8 mouse cellular contexts compared by ENCODE assay signal in the genomic region with DNA sequence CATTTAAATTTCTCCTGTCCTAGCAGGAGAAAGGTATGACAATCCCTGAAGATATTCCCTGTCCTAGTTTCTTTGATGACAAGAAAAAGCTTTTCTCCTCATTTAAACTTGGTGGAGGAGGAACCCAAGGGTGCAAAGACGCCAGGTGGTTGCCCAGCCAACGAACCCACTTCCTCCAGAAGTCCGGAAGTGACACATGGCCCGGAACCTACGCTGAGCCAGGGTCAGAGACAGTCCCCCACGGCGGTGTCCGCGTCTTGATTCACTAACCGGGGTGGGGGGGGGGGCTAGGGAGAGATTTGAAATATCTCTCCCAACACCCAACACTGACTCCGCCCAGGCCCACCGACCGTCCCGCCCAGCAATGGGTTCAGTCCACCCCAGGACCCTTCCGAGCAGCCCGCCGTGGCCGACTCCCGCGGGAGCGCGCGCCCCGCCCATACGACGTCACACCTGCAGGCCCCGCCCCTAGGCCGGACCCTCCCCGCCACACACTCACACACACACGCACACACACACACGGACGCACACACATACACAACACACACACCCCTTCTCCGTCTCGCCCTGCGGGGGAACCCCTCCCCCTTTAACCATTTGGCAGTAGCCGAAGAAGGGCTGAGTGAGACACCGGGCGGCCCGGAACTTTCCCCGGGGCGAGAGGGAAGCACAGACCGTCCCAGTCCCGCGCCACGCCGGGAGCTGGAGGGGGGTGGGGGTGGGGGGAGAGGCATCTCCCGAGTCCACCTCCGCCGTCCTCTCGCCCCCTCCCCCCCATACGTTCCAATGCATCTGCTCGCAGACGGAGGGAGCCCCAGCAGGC. TPM values are rescaled to one million over a fixed set of nuclear protein-coding genes. Genes with fewer than 3 reads are reported as not detected.
DNase-seq lines count a peak whose midpoint lies in the region; ATAC-seq lines count a peak whose summit lies in the region.

No protein-coding gene starts in this region.

- DNase-seq in T-cell, adult 2 months (ENCODE audit: low spot score), result peak; percentile 86
- DNase-seq in cerebellum, postnatal 25 days, result peak; percentile 92 to 94
- peak; percentile 78 to 80 for DNase-seq in frontal cortex, postnatal 25 days (ENCODE audit: low spot score in 2 of 2)
- peak; percentile 82 for DNase-seq in hindbrain, embryonic 14.5 days (ENCODE audit: low spot score)
- DNase-seq in layer of hippocampus, postnatal 36 days, result peak; percentile 85 to 87
- DNase-seq in lung, postnatal 25 days (ENCODE audit: low spot score), result peak; percentile 87
- DNase-seq in retina, adult 2 months (ENCODE audit: low read depth, low spot score), result peak; percentile 63
- DNase-seq in thymus, postnatal 36 days, result peak; percentile 89 to 93

- H3K4me1 ChIP-seq in hindbrain, embryonic 14.5 days (replicated peaks; ENCODE audit: control insufficient read depth, insufficient read depth, low read length), result no peaks in the 10 kb centered on the region

- H3K4me3 ChIP-seq in hindbrain, embryonic 14.5 days (replicated peaks; ENCODE audit: low read length), result peak overlapping the region; percentile 89

- under 1% methylated on average over 50 of the region's 53 CpGs for WGBS in hindbrain, embryonic 14.5 days

- 0 out of 2 replicates have a peak, but pooled peaks cover 4% of the 10 kb centered on the region for H3K36me3 ChIP-seq in hindbrain, embryonic 14.5 days (replicated peaks; ENCODE audit: control insufficient read depth, insufficient read depth)

- peak overlapping the region; percentile 82 for H3K9ac ChIP-seq in hindbrain, embryonic 14.5 days

- ATAC-seq in hindbrain, embryonic 14.5 days (ENCODE audit: low FRiP score), result peak; percentile 71

- H3K4me2 ChIP-seq in hindbrain, embryonic 14.5 days (replicated peaks), result peak overlapping the region; percentile 65

- H3K27ac ChIP-seq in hindbrain, embryonic 14.5 days, result peak overlapping the region; percentile 94

- no peaks in the 10 kb centered on the region for H3K27me3 ChIP-seq in hindbrain, embryonic 14.5 days (ENCODE audit: control insufficient read depth, insufficient read depth, low read length)

- H3K9me3 ChIP-seq in hindbrain, embryonic 14.5 days (ENCODE audit: control insufficient read depth, low read length), result no peaks in the 10 kb centered on the region

RNA-seq across cellular contexts. Expression of a gene that starts 1.8 kb away (rescaled TPM):
- polyA plus RNA-seq in hindbrain, embryonic 14.5 days (2014; fragmentation: Nextera tagmentation; extraction: Ambion mirVana), result 8.0 and 8.3 TPM in 2 replicates
- 10 to 100 TPM; 33.5 to 37.0 TPM for total RNA-seq in layer of hippocampus, postnatal 36 days (2021)

RNA-seq across cellular contexts. Expression of a gene that starts 40.2 kb away (rescaled TPM):
- polyA plus RNA-seq in hindbrain, embryonic 14.5 days (2014; fragmentation: Nextera tagmentation; extraction: Ambion mirVana), result 32.0 and 34.6 TPM in 2 replicates
- 10 to 100 TPM; 16.6 to 17.3 TPM for total RNA-seq in layer of hippocampus, postnatal 36 days (2021)

Comparison
In these comparisons a context has a peak if more than half of its experiments do, and no peak if none do; other contexts are left out.
1. Peak in every context shown above with its lines: DNase-seq, ATAC-seq, H3K4me3 ChIP-seq and H3K27ac ChIP-seq.